Mouse (Mus musculus) spleen, adult 2 months (tissue): ENCODE measurements around the gene Ruvbl2. TPM values are rescaled to one million over a fixed set of nuclear protein-coding genes. Genes with fewer than 3 reads are reported as not detected.

Source experiments
- DNase-seq, 2 experiments: peaks; one replicate each; pipeline versions ENCODE4 v3.0.0 to v3.0.0-alpha.2; 2012 to 2021; ENCODE audit warnings: low spot score in 2 of 2, low read depth in 1 of 2
- H3K27ac ChIP-seq: fragments of 200-500 bp; 2 replicates; pipeline ENCODE4 v1.5.1; 2012; ENCODE audit warnings: low read length, inconsistent platforms; ENCODE audit not compliant: insufficient read depth
- H3K27me3 ChIP-seq: fragments of 200-500 bp; 2 replicates; pipeline ENCODE4 v1.6.1; 2012; ENCODE audit warnings: mild to moderate bottlenecking, moderate library complexity, low read length, inconsistent platforms; ENCODE audit not compliant: control insufficient read depth, insufficient read depth
- H3K36me3 ChIP-seq: fragments of 200-500 bp; 2 replicates; pipeline ENCODE4 v1.6.1; 2012; ENCODE audit warnings: mild to moderate bottlenecking, low read length, inconsistent platforms; ENCODE audit not compliant: control insufficient read depth, insufficient read depth
- H3K4me1 ChIP-seq: fragments of 200-500 bp; 2 replicates; pipeline ENCODE4 v1.6.1; 2011; ENCODE audit warnings: inconsistent platforms; ENCODE audit not compliant: control insufficient read depth, insufficient read depth, insufficient read length
- H3K4me3 ChIP-seq: fragments of 200-500 bp; 2 replicates; pipeline ENCODE4 v1.5.1; 2011; ENCODE audit warnings: mild to moderate bottlenecking, inconsistent platforms; ENCODE audit not compliant: insufficient read depth, insufficient read length; ENCODE audit errors: extremely low read depth
- CTCF ChIP-seq: fragments of 200-500 bp; IDR thresholded peaks from 2 replicates; pipeline ENCODE4 v1.5.1; 2011; ENCODE audit warnings: mild to moderate bottlenecking, inconsistent platforms; ENCODE audit not compliant: insufficient read depth, insufficient read length, insufficient replicate concordance; ENCODE audit errors: extremely low read depth
- POLR2A ChIP-seq: fragments of 200-500 bp; IDR thresholded peaks from 2 replicates; pipeline ENCODE4 v1.6.1; 2011; ENCODE audit warnings: low read depth, low read length, inconsistent platforms
- WGBS: fragments of 180-500 bp; shearing (Covaris S2); methylation state at CpG from one replicate; pipeline ENCODE4 v1.1.7; 2018; 5-methylcytosine and 5-hydroxymethylcytosine counted together
- polyA plus RNA-seq: library from polyadenylated mRNA; depleted of rRNA; stranded (reverse); fragments of >200 nt; gene quantifications from 2 replicates; pipeline ENCODE4 v1.2.3, GENCODE M21; 2012

The Ruvbl2 gene
- polyA plus RNA-seq, 1 experiment, result 55.3 TPM

GRCm38 (mm10) chr7:45478774-45479173 lies 40.9 kb upstream of the Ruvbl2 start:
- H3K4me3 ChIP-seq, result no peak overlapping the region
- H3K27me3 ChIP-seq, result no peaks in the 10 kb centered on the region
- H3K4me1 ChIP-seq, result no peaks in the 10 kb centered on the region
- TF ChIP-seq CTCF (no peak), POLR2A (no peak)
- no peak overlapping the region for H3K27ac ChIP-seq
- DNase-seq, result no peak
- WGBS, result 95% methylated on average over 7 of the region's 7 CpGs
- no peaks in the 10 kb centered on the region for H3K36me3 ChIP-seq

GRCm38 (mm10) chr7:45477003-45477402 lies 39.1 kb upstream of the Ruvbl2 start:
- Histone ChIP-seq H3K36me3 (no peaks in the 10 kb centered on the region), H3K4me1 (no peaks in the 10 kb centered on the region), H3K4me3 (no peak overlapping the region), H3K27me3 (no peaks in the 10 kb centered on the region), H3K27ac (no peak overlapping the region)
- TF ChIP-seq CTCF, result peak; percentile 61; the same call in 1 of the 2 replicates
- no peak for TF ChIP-seq POLR2A
- 3% methylated on average over 3 of the region's 3 CpGs for WGBS
- DNase-seq, result peak in 1 of 2 experiments; percentile 58

GRCm38 (mm10) chr7:45476453-45476852 lies 38.6 kb upstream of the Ruvbl2 start:
- no peak overlapping the region for H3K27ac ChIP-seq
- no peak overlapping the region for H3K4me3 ChIP-seq
- WGBS, result 63% methylated on average over 1 of the region's 1 CpGs
- no peaks in the 10 kb centered on the region for H3K36me3 ChIP-seq
- H3K27me3 ChIP-seq, result no peaks in the 10 kb centered on the region
- H3K4me1 ChIP-seq, result no peaks in the 10 kb centered on the region
- TF ChIP-seq POLR2A, result no peak
- TF ChIP-seq CTCF, result no peak
- no peak for DNase-seq

DNA sequence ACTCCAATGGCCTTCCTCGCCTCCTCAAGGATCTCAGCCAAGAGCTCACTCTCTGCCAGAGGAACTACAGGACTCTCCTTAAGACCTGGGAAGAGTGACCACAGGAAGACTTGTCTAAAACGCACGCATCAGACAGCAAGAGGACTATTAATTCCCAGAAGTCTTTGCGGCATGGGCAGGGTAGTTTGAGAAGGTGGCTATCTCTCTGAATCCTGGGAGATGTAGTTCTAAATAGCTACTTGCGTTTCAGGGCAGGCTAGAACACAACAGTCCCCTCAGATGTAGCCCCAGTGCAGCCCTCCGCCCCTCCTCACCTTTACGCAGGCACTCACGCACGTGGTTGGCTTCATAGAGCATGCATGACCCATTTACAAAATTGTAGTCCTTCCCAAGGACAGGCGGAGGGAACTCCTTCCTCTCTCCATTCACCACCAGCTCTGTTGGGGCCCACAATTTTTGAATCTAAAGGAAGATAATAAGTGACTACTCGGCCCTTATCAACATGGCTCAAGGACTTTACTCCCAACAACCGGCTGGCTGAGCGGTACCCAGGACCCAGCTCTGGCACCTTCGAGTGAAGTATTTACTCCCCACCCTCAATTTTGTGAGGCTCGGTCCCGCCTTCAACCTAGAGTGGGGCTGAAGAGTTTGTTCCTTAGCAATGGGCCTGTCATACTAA lies 37.5 kb upstream of the Ruvbl2 start:
- Histone ChIP-seq H3K36me3 (no peaks in the 10 kb centered on the region), H3K27ac (no peak overlapping the region), H3K4me3 (no peak overlapping the region), H3K27me3 (no peaks in the 10 kb centered on the region), H3K4me1 (no peaks in the 10 kb centered on the region; the same call in 1 of the 2 replicates)
- TF ChIP-seq CTCF (no peak), POLR2A (no peak)
- no peak for DNase-seq
- 88% methylated on average over 16 of the region's 16 CpGs for WGBS

DNA sequence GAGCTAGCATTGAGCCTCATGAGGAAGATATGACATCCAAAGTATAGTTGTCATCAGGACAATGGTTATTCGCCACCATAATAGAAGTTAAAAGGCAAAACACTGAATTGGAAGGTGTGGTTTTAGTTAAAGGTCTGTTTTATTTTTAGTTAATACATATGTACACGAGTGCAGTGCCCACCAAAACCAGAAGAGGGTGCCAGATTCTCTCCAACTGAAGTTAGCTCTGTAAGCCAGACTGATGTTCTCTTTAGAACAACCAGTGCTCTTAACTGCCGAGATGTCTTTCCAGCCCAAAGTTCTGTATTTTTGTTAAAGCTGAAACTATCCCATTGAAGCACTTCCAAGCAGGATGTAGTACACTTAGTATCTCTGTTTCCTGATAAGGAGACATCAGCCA lies 33.0 kb upstream of the Ruvbl2 start:
- H3K4me1 ChIP-seq, result peaks cover 4% of the 10 kb centered on the region
- H3K27ac ChIP-seq, result no peak overlapping the region
- H3K4me3 ChIP-seq, result no peak overlapping the region
- no peak for TF ChIP-seq POLR2A
- TF ChIP-seq CTCF, result peak; percentile 27; the same call in 1 of the 2 replicates
- WGBS, result 7% methylated on average over 3 of the region's 3 CpGs
- H3K36me3 ChIP-seq, result no peaks in the 10 kb centered on the region
- DNase-seq, result peak; percentile 53 to 70
- no peaks in the 10 kb centered on the region for H3K27me3 ChIP-seq

DNA sequence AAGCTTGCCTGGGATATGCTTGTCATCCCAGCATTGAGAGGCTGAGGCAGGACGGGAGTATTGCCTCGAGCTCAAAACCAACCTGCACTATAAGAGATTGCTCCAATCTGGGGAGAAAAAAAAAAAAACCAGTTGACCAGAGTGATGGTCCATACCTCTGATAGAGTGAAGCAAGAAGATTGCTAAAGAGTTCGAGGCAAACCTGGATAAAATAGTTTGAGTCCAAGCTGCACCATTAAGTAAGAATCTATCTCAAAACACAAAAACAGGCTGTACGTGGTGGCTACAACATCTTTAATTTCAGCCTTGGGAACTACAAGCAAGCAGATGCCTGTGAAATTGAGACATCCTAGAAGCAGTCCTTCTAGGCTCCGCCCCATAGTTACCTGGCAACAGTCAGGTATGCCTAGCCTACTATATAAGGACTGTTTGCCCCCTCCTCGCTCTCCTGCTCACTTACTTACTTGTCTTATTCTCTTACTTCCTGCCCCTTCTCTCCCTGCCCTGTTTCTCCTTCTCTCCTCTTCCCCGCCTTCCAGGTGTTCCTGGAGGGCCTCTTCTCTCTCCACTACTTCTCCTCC lies 29.3 kb upstream of the Ruvbl2 start:
- H3K27ac ChIP-seq, result no peak overlapping the region
- WGBS, result 52% methylated on average over 7 of the region's 7 CpGs
- peak overlapping the region; percentile 40; the same call in 1 of the 2 replicates for H3K4me3 ChIP-seq
- no peak for DNase-seq
- TF ChIP-seq CTCF (no peak), POLR2A (no peak)
- peaks cover 7% of the 10 kb centered on the region for H3K4me1 ChIP-seq
- H3K36me3 ChIP-seq, result peaks cover 16% of the 10 kb centered on the region
- no peaks in the 10 kb centered on the region for H3K27me3 ChIP-seq
